Mouse (Mus musculus) spleen, postnatal 0 days (tissue): ENCODE data around the gene Tnfaip8l3. TPM values are rescaled to one million over a fixed set of nuclear protein-coding genes. Genes with fewer than 3 reads are reported as not detected.

Experiments used
- polyA plus RNA-seq: library from polyadenylated mRNA; unstranded; fragments of >200 nt; fragmentation: Nextera tagmentation; extraction: Ambion mirVana; gene quantifications from 2 replicates; pipeline ENCODE4 v1.2.1, GENCODE M21; 2015

The Tnfaip8l3 gene
- 0.11 and 0.14 TPM in 2 replicates for polyA plus RNA-seq

GRCm38 (mm10) chr9:54068032-54068649 is at the start of gene Tnfaip8l3:
Gene Tnfaip8l3 (minus strand): TSS chr9:54068388.

GRCm38 (mm10) chr9:53975122-53975518 is 93.1 kb downstream of the Tnfaip8l3 start, which contains the start of gene Elmod1:
Gene Elmod1 (minus strand): TSS chr9:53975301.

Other genes with a start within 250 kb of the Tnfaip8l3 start
- 0.32 TPM in 2 replicates for gene Sln, start 218.2 kb downstream of the Tnfaip8l3 start, polyA plus RNA-seq
- gene Elmod1, start 93.1 kb downstream of the Tnfaip8l3 start, polyA plus RNA-seq: not detected in 2 replicates
- not detected in 2 replicates for gene Cyp19a1, start 199.7 kb upstream of the Tnfaip8l3 start, polyA plus RNA-seq
- not detected in 2 replicates for gene Gldn, start 218.1 kb upstream of the Tnfaip8l3 start, polyA plus RNA-seq